Mouse (Mus musculus): ENCODE data around the gene Tob2. TPM values are rescaled to one million over a fixed set of nuclear protein-coding genes. Genes with fewer than 3 reads are reported as not detected.
A peak's percentile ranks its signal among the peaks of the same experiment; 100 is the strongest.

The Tob2 gene
- polyA plus RNA-seq, 1 experiment from 2014 or later: 27.3 TPM

DNA sequence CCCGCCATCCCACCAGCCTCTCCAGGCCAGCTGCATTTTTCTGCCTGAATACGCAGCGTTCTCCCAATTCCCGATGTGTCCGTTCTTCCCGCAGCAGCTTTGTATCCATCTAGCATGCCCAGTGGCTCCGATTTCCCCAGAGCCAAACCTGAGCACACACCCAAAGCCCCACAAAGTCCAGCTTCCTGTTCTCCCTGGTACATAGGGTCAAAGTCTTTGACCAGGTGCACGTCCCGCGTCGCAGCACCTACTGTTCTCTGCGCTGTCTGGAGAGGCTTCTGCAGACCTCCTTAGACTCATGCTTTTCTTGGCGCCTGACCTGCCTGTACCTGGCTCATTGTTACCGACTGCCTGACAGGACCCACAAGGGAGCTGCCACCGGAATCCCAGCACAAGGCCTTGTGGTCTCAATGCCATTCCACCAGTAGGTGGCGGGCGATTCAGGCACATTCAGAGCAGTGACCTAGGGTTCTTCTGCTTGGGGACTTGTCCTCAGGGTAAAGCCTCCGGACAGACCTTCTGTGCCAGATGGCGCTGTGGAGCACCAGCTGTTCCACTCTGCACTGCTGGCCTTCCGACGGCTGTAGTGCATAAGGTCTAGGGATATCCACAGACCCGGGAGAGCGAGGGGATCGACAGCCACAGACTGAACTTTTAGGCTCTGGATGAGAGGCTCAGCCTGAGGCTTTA lies 27.3 kb downstream of the Tob2 start:
- ATAC-seq: peak; percentile 79
- H3K27me3 ChIP-seq: no peaks in the 10 kb centered on the region
- peak; percentile 59 for DNase-seq (ENCODE audit: low read depth, low spot score)
- in situ Hi-C loops (cut with MboI; ENCODE audit: low pct_unique_long_range_greater_than_20kb): loop anchor here (5.0 kb wide), 1 partner anchor 86 kb away; no protein-coding TSS in a partner anchor
- CTCF ChIA-PET: interaction anchor here (0.7 to 2.9 kb wide), 20 partner anchors 9 to 133 kb away, joined by 3 to 16 read pairs (median 7); partner anchors contain the start of gene Tob2
- TF ChIP-seq CTCF (IDR thresholded peaks at IDR 0.05): peak; percentile 99
- POLR2A ChIA-PET: interaction anchor here (0.6 to 2.0 kb wide), 5 partner anchors 14 to 85 kb away, joined by 3 to 9 read pairs (median 4); partner anchors contain the start of gene Tob2

DNA sequence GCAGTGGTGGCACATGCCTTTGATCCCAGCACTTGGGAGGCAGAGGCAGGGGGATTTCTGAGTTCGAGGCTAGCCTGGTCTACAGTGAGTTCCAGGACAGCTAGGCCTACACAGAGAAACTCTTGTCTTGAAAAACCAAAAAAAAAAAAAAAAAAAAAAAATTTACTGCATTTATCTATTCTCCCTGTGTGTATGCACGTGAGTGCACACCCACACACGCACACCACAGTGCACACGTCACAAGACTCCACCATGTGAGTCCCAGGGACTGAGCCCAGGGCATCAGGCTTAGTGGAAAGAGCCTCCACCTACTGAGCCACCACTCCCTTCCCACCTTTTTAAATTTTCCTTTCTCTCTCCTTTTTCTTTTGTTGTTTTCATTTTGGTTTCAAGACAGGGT lies 28.1 kb downstream of the Tob2 start:
- no peak for ATAC-seq
- ChIA-PET CTCF (interaction anchor here (0.7 to 2.9 kb wide), 16 partner anchors 10 to 132 kb away, joined by 3 to 16 read pairs (median 7); partner anchors contain the start of gene Tob2), POLR2A (interaction anchor here (0.6 to 2.0 kb wide), 4 partner anchors 18 to 86 kb away, joined by 3 to 9 read pairs (median 6); partner anchors contain the start of gene Tob2)
- DNase-seq (ENCODE audit: low read depth, low spot score): no peak
- in situ Hi-C loops (cut with MboI; ENCODE audit: low pct_unique_long_range_greater_than_20kb): loop anchor here (5.0 kb wide), 1 partner anchor 87 kb away; no protein-coding TSS in a partner anchor
- TF ChIP-seq CTCF (IDR thresholded peaks at IDR 0.05): no peak
- H3K27me3 ChIP-seq: no peaks in the 10 kb centered on the region

DNA sequence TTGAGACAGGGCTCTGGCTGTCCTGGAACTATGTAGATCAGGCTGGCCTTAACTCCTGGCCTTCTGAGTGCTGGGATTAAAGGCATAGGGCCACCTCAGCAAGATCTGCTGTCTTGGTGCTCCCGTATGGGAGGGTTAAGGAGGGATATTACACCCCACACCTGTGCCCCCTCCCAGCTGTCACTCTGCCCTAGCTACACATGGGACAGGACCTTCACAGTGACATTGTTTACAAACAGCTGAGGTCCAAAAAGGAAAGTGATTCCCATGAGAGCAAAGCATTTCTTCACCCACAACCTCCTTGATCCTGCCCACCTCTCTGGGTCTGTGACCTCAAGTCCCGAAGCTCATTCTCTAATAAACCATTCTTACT lies 29.4 kb downstream of the Tob2 start:
- no peak for TF ChIP-seq CTCF (IDR thresholded peaks at IDR 0.05)
- ChIA-PET POLR2A (no interaction called here), CTCF (no interaction called here)
- no peaks in the 10 kb centered on the region for H3K27me3 ChIP-seq
- no peak for DNase-seq (ENCODE audit: low read depth, low spot score)
- in situ Hi-C loops (cut with MboI; ENCODE audit: low pct_unique_long_range_greater_than_20kb): no loop called here
- ATAC-seq: no peak

DNA sequence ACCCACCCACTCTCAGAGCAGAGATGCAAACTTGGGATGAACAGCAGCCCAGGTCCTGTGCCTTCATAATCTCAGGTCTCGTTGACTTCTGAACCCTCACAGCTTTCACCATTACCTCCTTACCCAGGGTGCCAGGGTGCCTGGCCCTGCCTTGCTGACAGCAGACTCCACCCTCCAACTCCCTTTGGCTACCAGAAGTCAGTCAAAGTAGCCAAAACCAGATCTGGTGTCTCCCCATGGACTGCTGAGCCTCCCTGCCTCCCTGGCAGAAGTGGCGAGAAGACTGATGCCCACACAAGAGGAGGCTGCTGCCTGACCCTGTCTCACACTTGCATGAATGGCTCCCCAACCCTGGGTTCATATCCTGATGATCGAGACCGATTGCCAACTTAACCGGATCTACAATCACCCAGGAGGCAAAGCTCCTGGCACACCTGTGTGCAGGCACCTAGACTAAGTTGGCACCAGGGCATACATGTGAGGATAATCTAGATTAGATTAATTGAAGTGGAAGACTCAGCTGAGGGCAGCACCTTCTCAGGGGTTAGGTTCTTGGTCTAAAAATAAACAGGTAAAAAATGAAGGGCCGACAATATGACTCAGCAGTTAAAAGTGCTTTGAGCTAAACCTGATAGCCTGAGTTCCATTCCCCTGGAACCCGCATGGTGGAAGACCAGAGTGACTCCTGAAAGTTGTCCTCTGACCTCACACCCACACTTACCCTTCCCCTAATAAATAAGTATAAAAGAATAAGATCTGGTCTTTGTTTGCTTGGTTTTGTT lies 30.0 kb downstream of the Tob2 start:
- no peak for DNase-seq (ENCODE audit: low read depth, low spot score)
- ATAC-seq: no peak
- in situ Hi-C loops (cut with MboI; ENCODE audit: low pct_unique_long_range_greater_than_20kb): no loop called here
- TF ChIP-seq CTCF (IDR thresholded peaks at IDR 0.05): no peak
- no peaks in the 10 kb centered on the region for H3K27me3 ChIP-seq
- ChIA-PET POLR2A (no interaction called here), CTCF (no interaction called here)

DNA sequence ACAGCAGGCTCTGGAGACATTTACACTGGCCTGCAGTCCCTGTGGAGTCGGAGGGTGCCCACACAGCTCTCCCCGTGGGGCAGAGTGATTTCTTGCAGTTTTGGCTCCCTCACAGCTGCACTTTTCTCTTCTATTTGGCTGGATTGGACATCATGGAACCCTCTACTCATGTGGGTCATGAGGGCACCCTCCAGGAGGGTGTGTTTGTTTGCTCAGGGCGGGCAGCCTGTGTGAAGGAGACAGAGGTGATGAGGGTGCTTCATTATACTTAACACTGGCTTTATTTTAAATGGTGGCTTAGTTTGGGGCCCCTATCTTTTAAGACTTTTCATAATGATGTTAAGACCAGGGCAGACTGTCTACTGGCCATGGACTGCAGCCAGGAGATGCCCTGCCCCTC lies 33.8 kb downstream of the Tob2 start:
- in situ Hi-C loops (cut with MboI; ENCODE audit: low pct_unique_long_range_greater_than_20kb): no loop called here
- ATAC-seq: no peak
- TF ChIP-seq CTCF (IDR thresholded peaks at IDR 0.05): no peak
- no peak for DNase-seq (ENCODE audit: low read depth, low spot score)
- POLR2A ChIA-PET: no interaction called here
- CTCF ChIA-PET: no interaction called here
- H3K27me3 ChIP-seq: no peaks in the 10 kb centered on the region

DNA sequence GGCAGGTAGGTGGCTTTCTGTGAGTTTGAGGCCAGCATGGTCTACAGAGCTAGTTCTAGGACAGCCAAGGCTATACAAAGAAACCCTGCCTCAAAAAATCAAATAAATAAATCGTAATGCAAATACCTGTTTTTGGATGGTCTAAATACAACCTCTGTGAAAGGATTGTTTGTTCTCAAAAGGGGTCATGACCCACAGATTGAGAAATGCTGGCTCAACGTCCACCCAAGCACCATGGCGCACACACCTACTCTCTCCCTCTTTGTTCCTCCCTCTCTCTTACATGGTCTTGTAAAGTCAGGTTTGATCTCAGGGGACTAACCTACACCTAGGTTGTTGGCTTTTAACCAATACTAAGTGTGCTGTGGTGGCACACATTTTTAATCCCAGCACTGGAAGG lies 36.0 kb downstream of the Tob2 start:
- in situ Hi-C loops (cut with MboI; ENCODE audit: low pct_unique_long_range_greater_than_20kb): no loop called here

DNA sequence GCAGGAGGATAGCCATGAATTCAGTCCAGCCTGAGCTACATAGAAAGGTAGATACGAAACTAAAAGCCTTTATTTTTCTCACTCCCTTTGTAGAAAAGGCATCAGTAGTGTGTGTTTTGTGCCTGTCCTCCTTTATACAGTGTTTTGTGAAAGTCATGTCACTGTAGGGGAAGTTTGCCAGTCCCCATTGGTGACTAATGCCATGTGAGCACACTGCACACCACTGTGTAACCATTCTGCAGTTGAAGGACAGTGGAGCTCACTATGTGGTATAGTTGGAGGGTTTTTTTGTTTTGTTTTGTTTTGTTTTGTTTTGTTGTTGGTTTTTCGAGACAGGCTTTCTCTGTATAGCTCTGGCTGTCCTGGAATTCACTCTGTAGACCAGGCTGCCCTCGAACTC lies 40.2 kb downstream of the Tob2 start:
- H3K27me3 ChIP-seq: no peaks in the 10 kb centered on the region
- POLR2A ChIA-PET: interaction anchor here (1.3 kb wide), 1 partner anchor 13 kb away, joined by 4 read pairs; no protein-coding TSS in a partner anchor
- in situ Hi-C loops (cut with MboI; ENCODE audit: low pct_unique_long_range_greater_than_20kb): no loop called here
- DNase-seq (ENCODE audit: low read depth, low spot score): no peak
- CTCF ChIA-PET: interaction anchor here (1.4 to 2.4 kb wide), 2 partner anchors 9 to 13 kb away, joined by 4 to 10 read pairs; no protein-coding TSS in a partner anchor
- no peak for ATAC-seq
- no peak for TF ChIP-seq CTCF (IDR thresholded peaks at IDR 0.05)

More for the DNA sequence above, 36.0 kb downstream of the Tob2 start:
- no peak for ATAC-seq
- no peak for DNase-seq (ENCODE audit: low read depth, low spot score)
- ChIA-PET CTCF (no interaction called here), POLR2A (no interaction called here)
- no peaks in the 10 kb centered on the region for H3K27me3 ChIP-seq
- no peak for TF ChIP-seq CTCF (IDR thresholded peaks at IDR 0.05)

DNA sequence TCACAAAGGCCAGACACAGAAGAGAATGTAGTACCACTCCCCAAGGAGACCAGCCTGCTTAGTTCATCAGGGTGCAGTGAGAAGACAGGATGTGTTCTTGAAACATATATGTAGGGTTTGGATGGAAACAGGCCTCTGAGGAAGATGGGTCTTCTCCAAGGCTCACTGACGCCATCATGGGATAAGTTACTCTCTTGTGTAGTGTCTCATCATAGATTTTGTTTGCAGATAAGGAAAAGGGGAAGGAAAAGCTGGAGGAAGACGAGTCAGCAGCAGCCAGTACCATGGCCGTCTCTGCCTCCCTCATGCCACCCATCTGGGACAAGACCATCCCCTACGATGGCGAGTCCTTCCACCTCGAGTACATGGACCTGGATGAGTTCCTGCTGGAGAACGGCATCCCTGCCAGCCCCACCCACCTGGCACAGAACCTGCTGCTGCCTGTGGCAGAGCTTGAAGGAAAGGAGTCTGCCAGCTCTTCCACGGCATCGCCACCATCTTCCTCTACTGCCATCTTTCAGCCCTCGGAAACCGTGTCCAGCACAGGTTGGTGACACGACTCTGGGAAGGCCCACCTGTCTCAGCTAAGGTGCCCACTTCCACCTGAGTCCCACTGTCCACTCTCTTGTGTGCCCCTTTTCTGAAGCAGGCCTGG lies 43.8 kb downstream of the Tob2 start:
- no peak for ATAC-seq
- ChIA-PET CTCF (interaction anchor here (1.0 to 2.2 kb wide), 4 partner anchors 13 to 77 kb away, joined by 3 to 9 read pairs (median 3); no protein-coding TSS in a partner anchor), POLR2A (no interaction called here)
- no peaks in the 10 kb centered on the region for H3K27me3 ChIP-seq
- in situ Hi-C loops (cut with MboI; ENCODE audit: low pct_unique_long_range_greater_than_20kb): no loop called here
- no peak for TF ChIP-seq CTCF (IDR thresholded peaks at IDR 0.05)
- no peak for DNase-seq (ENCODE audit: low read depth, low spot score)

DNA sequence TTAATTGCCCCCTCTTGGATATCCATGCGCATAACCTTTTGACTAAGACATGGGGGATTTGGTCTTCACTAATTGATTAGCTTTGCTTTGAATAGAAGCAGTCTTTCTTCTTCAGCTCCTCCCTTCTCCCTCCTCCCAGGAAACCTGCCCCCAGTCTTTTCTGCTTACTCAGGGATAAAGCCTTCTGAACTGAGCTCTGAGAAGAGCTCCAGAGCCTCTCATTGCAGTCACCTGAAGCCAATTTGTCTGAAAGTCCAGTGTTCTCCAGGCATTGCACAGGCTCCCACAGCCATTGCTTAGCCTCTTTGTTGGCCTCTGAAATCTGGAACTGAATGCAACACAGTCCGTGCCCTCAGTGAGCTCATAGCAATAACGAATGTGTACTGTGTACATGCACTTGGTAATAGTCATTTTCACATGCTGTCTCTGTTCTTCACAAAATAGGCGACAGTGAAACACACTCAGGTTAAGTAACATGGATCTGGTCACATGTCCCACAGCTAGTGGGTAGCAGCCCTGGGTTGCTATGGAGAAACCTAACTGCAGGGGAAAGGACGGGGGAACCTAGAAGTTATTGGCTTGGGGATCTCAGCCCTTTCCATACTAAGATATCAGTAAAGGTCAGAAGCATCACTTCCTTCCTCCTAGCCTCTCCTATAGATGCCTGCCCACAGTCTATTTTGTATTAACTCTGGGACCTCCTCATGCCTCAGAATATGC lies 44.5 kb downstream of the Tob2 start:
- ATAC-seq (no peak), DNase-seq (ENCODE audit: low read depth, low spot score) (no peak)
- CTCF ChIA-PET: interaction anchor here (0.8 to 2.2 kb wide), 6 partner anchors 12 to 116 kb away, joined by 3 to 9 read pairs (median 3); no protein-coding TSS in a partner anchor
- no peaks in the 10 kb centered on the region for H3K27me3 ChIP-seq
- TF ChIP-seq CTCF (IDR thresholded peaks at IDR 0.05): no peak
- in situ Hi-C loops (cut with MboI; ENCODE audit: low pct_unique_long_range_greater_than_20kb): no loop called here
- POLR2A ChIA-PET: interaction anchor here (0.6 kb wide), 1 partner anchor 161 kb away, joined by 3 read pairs; no protein-coding TSS in a partner anchor
